Mouse (Mus musculus): ENCODE data around the gene Mpo.

The Mpo gene

DNA sequence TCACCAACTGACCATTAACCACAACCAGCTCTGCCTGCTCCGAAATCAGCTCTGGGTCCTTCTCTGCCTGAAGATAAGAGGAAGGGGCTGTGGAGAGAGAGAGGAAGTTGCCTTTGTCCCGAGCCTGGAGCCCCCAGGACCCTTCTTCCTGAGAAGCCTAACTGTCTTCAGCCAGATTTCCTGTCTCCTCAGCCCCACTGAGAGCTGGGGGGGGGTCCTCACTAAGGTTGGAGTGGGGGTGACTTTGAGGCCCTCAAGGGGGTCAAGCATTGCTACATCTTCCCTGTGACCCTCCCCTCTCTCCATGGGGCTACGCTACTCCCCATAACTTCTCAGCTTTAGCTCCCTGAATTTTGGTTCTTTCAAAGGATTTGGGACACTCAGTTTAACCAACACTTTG, at the start of gene Mpo:
Gene Mpo (plus strand): TSS at position 122 of the 400 bp plus-strand sequence.
- DNase-seq (ENCODE audit: low read depth, low spot score): no peak

DNA sequence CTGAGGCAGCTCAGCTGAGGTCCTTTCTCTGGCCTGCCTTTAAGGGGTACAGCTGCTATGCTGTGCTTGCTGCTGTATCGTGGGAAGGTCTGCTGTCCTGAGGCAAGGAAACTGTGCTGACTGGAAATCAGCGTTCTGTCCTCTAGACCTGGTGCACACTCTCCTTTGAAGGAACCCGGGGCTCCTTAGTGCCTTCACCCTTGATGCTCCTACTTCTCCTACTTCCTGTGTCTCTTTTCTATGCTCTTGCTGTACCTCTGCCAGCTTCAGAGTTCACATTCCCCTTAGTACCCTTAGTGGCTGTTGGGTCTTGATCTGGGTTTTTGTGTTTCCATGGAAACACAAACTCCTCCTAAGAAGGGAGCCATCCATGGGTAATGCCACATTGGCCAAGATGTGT, 49.7 kb upstream of the Mpo start:
- no peak for DNase-seq (ENCODE audit: low read depth, low spot score)

DNA sequence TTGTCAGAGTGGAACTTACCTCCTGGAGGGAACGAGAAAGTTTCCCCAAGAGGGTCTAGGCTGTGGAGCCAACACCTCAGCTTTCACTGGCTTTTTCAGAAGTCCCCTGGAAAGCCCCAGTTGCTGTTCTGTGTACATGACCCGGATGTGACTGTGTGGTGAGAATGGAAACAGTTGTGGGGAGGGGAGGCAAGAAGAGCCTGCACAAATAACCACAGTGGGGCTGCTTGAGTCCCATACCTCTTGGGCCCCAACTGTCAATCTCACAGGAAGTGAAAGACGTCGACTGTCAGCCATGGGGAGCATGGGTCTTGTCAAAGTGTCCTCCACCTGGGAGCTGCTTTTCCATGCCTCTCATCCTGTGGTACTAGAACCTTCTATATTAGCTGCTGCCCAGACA, 48.4 kb upstream of the Mpo start:
- DNase-seq (ENCODE audit: low read depth, low spot score): no peak

DNA sequence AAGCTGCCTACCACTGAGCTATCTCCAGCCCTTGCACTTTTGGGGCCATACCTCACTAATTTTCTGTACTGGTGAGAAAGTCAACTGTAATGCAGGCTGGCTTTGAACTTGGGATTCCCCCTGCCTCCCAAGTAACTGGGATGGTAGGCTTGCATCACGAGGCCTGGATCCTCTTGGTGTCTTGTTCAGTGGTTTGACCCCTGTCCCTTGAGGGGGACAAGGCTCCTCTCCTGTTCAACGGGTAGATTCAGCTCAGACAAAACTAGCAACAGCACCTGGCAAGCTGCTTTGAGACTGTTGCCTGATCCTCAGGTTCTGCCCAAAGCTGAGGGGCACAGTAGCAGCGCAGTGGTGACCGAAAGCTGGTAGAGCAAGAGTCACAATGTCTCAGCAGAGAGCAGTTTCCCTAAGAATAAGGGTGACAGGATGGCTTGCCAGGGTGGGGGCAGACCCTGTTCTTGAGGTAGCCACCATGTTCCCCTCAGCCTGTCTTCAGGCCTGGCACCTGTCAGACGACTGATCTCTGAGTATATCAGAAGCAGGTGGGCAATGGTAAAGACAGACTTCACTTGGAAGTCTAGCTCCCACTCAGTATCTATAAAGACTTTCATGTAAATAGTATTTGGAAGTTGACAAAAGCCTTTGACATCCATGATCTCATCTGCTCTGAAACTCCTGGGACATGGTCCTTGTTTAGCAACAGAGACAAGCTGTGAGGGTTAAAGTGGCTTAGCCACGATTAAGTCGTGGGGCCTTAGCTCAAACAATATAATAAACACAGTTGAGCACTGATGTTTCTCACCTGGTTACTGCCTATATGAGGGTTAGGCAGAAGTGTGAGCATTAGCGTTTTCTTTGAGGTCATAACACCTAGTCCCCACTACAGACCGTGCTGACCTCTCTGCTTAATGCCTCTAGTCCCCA, 47.5 kb upstream of the Mpo start:
- no peak for DNase-seq (ENCODE audit: low read depth, low spot score)

DNA sequence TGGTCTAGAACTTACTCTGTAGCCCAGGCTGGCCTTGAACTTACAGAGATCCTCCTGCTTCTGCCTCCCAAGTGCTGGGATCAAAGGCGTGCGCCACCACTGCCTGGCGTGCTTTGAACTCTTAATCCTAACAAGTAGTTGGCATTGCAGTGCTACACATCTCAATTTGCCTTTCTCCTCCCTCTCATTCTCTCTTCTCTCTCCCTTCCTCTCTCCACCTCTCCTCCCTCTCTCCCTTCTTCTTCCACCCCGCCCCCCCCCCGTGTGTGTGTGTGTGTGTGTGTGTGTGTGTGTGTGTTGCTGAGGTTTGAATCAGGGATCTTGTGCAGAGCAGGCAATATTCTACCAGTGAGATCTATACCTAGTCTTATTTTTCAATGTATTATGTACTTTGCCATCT, 46.1 kb upstream of the Mpo start:
- no peak for DNase-seq (ENCODE audit: low read depth, low spot score)

DNA sequence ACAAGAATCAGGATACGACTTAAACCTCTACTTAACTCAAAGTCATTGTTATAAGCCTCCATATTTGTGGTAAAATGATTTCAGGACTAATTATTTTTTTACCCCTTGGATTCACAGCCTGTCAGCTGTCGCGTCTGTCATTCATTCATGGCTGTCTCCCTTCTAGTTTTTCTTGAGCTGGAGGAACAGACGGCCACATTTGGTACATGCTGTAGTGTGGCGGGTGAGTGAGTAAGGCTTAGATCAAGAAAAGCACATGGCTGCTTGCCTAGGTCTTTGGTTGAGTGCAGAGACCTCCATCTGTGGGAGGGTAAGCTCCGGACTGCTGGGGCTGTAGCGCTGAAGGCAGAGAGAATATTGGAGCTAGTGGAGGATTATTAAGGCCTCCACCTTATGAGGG, 45.7 kb upstream of the Mpo start:
- no peak for DNase-seq (ENCODE audit: low read depth, low spot score)

DNA sequence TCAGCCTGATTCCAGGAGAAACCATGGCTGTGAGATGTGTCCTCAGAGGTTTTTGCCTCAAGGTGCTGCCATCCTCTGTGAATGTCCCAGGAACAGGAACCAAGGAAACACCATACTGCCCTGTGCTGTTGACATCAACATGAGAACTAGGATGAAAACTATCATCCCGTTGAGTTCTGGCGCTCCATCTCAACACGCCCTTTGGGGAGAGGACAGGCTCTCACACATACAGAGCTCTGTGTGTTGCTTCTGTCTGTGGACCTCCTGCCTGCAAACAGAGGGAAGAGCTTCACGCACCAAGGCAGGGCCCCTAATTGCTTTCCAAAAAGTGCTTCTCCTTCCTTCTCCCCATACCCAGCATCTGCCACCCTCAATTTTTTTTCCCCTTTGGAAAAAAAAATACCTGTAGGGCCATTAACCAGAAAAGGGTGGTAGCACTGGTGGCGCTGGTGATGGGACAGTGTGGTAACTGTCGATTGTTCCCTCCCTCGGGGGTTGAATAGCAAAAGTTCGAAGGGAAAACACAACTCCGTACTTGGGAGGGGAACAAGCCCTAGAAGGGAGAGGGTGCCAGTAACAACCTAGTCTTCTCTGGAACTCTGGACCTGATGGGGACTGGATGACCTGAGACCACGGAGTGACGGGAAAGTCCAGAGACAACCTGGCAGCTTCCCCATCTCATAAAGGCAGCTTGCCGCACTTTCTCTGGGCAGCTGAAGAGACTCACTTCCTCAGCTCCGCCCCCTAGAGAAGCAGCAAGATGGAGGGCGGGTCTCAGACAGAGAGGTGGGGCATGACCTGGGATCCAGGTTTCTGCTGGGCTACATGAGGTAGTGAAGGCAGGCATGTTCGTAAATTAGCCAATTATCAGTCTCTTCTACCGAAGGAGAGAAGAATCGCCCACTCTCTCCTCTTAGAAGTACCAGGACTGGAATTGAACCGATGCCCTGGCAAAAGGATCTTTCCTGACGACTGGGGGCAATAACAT, 45.0 kb upstream of the Mpo start:
- no peak for DNase-seq (ENCODE audit: low read depth, low spot score)

DNA sequence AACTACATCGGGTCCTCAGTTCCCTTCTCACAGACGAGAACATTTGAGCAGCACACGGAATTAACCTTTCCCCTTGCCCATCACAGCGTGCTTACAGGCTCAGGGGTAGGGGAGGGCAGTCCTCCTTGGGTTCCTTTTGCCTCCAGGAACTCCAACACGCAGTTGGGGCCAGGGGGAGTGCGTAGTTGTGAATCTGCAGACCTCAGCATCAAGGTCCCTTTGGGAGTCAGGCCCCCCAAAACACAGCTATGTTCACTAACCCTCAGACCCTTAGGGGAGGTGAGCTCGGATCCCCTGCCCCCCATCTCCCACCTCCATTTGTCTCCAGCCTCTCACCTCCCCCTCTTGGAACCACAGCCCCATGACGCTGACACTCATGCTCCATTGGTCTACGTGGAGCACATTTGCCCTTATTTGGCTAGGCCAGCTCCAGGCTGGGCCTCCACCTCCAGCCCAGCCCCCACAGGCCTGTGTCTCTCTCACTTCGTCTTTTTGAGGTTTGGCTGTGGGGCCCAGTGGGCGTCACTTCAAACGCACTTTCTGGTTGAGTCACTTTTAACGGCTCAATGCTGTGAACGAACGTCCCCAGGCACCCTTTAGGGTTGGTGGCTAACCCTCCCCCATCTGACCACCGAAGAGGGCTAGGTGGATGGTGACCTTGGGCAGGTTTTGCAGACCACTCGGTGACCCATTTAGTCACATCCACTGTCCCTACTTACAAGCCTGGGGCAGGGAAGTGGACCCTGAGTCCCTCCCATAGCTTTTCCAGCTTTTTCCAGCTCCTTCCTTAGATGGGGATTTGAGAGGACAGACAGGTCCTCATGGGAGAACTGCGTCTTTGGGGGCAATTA, 44.0 kb upstream of the Mpo start:
- DNase-seq (ENCODE audit: low read depth, low spot score): no peak

DNA sequence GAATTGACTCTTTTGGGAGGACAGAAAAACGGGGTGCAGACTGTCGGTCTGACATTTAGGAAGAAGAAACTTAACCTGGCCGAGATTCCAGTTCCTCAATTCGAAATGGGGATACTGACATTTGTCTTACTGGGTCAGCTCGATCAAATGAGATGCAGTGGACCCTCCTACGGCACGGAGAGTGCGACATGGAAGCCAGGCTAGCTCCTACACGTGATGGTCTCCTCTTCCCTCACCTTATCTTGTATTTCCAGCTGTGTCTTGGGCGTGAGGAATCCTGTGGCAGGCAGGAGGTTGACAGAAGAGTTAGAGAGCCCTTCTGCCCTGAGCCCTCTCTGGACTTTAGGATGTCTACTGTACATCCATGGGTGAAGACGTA, 43.3 kb upstream of the Mpo start:
- no peak for DNase-seq (ENCODE audit: low read depth, low spot score)

DNA sequence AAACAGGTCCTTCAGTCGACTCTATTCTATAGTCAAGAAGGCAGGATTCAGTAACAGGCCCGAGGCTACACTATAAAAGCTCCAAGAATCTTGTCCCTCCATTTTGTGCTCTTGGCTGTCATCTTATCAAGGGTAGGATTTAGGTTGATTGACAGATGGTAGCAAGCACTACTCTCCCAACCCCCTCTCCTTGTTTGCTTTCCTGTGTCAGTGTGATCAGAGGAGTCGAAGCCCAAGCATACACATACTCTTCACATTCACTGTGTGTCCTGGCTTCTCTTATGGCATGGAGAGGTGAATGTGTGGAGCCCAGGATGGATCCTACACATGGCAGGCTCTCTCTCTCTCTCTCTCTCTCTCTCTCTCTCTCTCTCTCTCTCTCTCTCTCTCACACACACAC, 42.9 kb upstream of the Mpo start:
- DNase-seq (ENCODE audit: low read depth, low spot score): no peak

DNA sequence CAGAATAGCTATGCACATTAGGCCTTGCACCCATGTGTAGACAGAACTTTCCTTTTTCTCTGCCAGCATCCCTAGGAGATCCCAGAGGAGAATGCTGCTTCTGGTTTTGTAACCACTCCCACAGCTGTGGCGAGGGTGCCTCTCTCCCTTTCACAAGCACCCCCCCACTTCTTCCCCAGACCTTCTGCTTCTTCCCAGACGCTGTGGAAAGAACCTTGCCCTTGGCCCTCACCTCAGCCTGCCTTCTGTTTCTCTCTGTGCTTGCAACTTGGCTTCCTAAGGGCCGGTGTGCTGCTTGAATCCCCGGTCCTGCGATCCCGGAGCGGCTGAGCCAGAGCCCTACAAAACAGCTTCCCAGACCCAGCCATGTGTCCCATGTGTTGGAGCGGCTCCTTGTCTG, 42.4 kb upstream of the Mpo start:
- no peak for DNase-seq (ENCODE audit: low read depth, low spot score)

DNA sequence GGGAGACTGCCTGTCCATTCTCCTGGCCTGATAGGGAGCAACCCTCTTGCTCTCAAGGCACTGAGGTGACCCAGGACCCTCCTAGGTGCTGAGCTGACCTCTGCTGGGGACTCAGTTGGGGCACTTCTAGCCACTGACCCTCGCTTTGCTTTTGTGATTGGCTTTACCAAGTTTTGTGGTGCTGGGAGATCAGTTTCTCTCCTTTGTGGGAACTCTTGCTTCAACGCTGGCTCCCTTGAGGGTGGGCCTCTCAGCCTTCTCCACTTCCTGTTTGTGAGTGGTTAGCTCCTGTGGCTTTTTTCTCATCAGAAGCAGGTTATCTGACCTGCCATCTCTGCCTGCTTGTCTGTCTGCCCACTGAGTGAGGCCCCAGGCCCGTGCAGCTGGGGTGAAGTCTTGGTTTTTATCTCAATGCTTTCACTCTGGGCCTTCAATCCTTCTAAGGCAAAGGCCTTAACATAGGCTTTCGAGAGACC, 41.9 kb upstream of the Mpo start:
- DNase-seq (ENCODE audit: low read depth, low spot score): no peak

DNA sequence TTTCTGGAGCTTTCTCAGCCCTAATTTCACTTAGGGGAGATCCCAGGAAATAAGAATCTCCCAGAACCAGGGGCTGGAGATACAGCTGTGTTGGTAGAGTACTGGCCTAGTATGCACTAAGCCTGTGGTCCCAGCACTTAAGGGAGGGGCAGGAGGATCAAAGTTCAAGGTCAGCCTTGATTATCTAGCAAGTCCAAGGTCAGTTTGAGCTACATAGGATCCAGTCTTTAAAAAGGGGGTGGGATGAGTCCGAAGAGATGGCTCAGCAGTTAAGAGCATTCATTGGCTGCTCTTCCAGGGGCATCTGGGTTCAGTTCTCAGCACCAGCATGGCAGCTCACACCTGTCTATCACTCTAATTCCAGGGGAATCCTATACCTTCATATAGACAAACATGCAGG, 41.1 kb upstream of the Mpo start:
- no peak for DNase-seq (ENCODE audit: low read depth, low spot score)

DNA sequence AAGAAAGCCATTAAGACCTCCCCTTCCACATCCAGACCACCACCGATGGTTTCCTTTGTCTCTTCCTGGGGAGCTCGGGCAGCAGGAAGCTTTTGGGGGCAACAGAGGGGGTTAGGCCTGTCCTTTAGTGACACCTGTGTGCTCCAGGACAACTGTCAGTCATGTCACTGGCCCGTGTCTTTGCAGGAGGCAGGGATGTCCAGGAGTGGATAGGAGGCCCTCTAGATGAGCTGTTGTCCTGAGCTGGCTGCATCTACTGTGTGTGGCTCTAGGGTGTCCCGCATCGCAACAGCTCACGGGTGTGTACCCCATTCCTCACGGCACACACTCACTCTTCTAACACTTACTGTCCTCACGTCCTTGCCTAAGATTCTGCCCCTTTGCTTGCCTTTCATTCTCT, 40.1 kb upstream of the Mpo start:
- no peak for DNase-seq (ENCODE audit: low read depth, low spot score)

DNA sequence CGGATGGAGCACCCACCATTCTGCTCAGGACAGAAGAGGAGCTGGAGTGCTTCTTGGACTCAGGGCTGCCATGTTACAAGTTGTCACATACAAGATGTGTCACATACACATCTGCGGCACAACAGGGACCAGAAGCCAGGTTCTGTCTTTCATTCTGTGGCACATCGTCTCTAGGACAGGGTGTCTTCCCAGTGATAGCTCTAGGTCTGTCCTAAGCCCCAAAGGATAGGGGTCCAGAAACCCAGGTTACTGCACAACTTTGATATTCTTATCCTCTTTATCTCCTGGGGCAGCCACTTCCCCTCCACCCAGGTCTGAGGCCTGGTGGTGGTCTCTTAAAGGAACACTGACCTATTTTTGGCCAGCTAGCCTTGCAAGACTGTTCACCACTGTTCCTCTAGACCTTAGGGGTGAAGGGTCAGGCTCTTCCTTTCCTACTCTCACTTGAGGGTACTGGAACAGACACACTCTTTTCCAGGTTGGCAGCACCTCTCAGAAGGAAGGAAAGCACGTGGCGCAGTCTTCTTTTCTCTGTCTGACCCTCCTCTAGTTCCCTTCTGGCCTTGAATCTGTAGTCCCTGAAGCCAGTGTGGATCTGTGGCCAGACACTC, 39.4 kb upstream of the Mpo start:
- no peak for DNase-seq (ENCODE audit: low read depth, low spot score)

DNA sequence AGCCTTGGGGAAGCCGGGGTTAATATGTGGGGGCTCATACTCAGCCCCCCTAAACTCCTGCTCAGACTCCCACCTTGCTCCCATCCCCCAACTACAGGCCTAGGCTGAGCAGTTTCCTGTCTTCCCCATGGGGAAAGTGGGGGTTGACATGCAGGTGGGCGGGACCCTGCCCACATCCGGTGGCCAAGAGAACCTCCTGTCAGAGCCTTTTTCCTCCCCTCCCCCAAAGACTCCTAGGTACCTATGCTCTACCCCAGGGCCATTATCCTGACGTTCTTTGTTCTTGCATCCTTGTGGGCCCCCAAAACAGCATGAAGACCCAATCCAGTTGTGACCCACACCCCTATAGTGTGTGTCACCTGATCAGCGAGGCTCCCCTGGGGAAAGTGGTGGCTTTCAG, 38.8 kb upstream of the Mpo start:
- no peak for DNase-seq (ENCODE audit: low read depth, low spot score)

DNA sequence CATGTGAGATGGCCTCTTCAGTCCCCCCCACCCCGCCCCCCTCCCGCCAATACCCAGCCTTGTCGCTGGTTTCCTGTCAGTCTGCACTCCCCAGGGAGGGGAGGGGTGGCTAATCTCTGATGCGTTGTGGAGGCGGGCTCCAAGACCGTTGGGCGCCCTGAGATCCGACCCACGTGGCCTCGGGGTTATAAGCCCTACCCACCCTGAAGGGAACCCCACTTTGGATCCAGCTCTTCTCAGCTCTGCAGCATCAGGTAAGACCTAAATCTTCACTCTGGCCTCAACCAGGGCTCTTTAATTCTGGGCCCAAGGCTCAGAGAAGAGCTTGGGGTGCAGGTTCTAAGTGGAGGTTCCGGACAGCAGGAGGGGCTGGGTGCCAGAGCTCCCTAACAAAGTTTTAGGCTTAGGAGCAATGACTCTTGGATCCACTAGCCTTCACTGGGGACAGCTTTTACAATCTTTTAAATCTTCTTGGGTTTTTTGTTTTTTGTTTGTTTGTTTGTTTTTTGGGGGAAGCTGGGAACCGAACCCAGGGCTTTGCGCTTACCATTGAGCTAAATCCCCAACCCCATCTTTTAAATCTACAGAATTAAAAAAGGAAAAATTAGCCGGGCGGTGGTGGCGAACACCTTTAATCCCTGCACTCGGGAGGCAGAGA, 37.9 kb upstream of the Mpo start:
- DNase-seq (ENCODE audit: low read depth, low spot score): no peak

DNA sequence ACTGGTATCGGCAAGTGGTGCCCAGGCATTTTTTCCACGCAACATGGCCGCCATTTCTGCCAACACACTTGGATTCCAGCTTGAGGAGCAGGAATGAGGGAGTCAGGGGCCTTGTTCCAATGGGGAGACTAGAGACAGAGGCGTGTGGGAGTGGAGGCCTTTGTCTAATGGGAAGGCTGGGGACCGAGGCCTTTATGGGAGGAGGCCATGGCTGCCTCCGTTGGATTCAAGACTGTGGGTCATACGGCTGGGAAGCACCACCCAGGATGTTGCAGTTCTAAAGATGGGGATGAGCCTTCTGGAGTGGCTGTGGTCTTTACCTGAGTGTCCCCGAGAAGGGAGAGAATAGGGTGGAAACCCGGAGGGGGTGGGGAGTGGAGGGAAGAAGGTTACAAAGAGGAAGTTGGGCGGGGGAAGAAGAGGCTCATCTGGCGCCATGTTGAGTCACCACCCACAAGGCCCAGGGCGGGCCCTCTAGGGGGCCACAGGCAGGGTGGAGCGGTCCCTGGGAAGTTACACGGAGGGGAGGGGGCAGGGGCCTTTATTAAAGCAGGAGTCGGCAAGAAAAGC, 37.0 kb upstream of the Mpo start:
- no peak for DNase-seq (ENCODE audit: low read depth, low spot score)

DNA sequence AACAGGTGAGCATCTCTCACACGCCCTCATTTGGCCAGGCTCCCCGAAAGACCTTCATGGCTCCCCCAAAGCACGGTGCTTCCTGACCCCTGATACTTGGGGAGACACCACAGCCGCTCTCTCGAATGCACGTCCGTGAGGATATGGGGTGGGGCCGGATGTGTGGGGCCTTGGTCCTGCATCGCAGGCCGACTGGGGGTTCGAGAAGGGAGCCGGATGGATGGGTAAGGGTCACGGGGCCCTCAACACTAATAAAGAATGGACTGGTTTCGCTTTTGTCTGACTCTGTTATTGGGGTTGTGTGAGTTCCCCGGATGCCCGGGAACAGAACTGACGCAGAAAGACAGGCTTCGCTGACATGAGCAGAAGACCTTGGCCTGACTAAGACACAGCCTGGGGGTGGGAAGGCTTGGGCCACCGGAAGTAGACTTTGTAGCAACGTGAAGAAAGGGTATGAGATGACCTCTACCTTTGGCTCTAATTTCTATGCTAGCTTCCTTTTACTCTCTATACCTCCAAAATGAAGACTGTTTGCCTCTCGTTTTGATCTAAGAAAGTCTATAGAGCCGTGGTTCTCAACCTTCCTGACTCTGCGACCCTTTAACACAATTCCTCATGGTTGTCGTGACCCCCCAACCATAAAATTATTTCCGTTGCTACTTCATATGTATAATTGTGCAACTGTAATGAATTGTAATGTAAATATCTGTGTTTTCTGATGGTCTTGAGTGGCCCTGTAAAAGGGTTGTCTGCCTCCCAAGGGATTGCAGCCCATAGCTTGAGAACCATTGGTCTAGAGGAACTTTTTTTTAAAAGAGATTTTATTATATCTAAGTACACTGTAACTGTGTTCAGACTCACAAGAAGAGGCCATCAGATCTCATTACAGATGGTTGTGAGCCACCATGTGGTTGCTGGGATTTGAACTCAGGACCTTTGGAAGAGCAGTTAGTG, 36.1 kb upstream of the Mpo start:
- no peak for DNase-seq (ENCODE audit: low read depth, low spot score)

Data from brain, embryonic 18.5 days (tissue).